Mouse (Mus musculus) activated CD4-positive, CD25-positive, alpha-beta regulatory T cell, adult 9 weeks (primary cell): ENCODE results near the gene 6430531B16Rik. TPM values are rescaled to one million over a fixed set of nuclear protein-coding genes. Genes with fewer than 3 reads are reported as not detected.

ENCODE experiments used
- polyA plus RNA-seq: library from polyadenylated mRNA; unstranded; fragments of 100-300 nt; shearing (Covaris generic); gene quantifications from one replicate; pipeline ENCODE4 v1.2.1, GENCODE M21; 2017

The 6430531B16Rik gene
- 0.24 TPM for polyA plus RNA-seq

DNA sequence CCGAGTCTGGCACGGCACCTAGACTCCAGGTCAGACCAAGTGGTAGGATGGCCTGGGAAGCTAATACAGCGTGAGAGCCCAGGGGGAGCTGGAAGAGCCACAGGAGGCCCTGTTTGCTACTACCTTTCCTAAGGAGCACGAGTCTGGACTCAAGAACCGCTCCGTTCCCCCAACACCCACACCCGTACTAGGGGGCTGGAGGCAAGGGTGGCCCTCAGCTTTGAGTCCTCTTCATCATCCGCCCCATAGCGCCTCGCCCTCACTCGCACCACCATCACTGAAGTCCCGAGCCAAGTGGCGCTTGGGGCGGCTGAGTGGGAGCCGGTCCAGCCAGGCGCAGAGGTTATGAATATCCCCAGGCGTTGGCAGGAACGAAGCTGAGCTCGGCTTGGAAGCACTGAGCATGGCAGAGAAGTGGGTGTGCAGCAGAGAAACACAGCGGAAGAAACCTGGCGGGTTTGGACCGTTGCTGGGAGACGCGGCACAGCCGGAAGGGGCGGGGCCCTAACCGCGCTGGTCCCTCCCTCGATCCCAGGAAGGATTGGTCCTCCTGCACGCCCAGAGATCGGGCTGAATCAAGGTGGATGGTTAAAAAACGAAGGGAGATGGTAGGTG, at the start of gene 6430531B16Rik:
Gene 6430531B16Rik (minus strand): TSS at position 478 of the 615 bp plus-strand sequence.

GRCm38 (mm10) chr7:139992406-139992805, 13.9 kb upstream of the 6430531B16Rik start, which contains the start of gene Adam8:
TSS of gene Adam8 (minus strand) at chr7:139992562.

DNA sequence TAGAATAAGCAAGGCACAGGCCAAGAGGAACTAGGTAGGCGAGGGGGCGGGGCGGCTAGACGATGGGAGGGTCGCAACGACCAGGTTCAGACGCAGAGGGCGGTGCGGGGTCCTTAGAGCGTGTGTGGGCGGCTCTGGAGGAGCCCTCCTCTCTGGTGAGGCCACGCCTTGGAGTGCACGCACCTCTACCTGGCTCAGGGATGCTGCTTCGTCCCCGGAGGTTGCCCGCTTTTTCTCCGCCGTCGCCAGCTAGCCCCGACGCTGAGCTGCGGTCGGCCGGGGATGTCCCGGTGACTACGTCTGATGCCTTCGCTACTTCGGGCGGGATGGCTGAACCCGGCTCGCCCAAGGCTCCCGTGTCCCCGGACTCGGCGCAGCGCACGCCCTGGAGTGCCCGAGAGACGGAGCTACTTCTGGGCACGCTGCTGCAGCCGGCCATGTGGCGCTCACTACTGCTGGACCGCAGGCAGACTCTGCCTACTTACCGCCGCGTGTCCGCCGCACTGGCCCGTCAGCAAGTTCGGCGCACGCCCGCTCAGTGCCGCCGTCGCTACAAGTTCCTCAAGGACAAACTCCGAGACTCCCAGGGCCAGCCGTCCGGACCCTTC, 34.8 kb downstream of the 6430531B16Rik start, which contains the start of gene Utf1:
Gene Utf1 (plus strand): TSS at position 116 of the 608 bp plus-strand sequence.

Other genes with a start within 250 kb of the 6430531B16Rik start
- not detected for gene Adgra1, start 144.6 kb downstream of the 6430531B16Rik start, polyA plus RNA-seq
- gene Kndc1, start 84.1 kb downstream of the 6430531B16Rik start, polyA plus RNA-seq: 0.53 TPM
- gene Utf1, start 35.0 kb downstream of the 6430531B16Rik start, polyA plus RNA-seq: 4.1 TPM
- gene Adam8, start 13.8 kb upstream of the 6430531B16Rik start, polyA plus RNA-seq: 18.0 TPM
- gene Zfp511, start 57.6 kb upstream of the 6430531B16Rik start, polyA plus RNA-seq: 66.2 TPM
- gene Tubgcp2, start 57.9 kb upstream of the 6430531B16Rik start, polyA plus RNA-seq: 34.2 TPM
- gene Msx3, start 70.3 kb upstream of the 6430531B16Rik start, polyA plus RNA-seq: not detected
- gene Caly, start 103.8 kb upstream of the 6430531B16Rik start, polyA plus RNA-seq: not detected
- not detected for gene Prap1, start 114.6 kb upstream of the 6430531B16Rik start, polyA plus RNA-seq
- gene Fuom, start 123.7 kb upstream of the 6430531B16Rik start, polyA plus RNA-seq: 12.2 TPM
- gene Paox, start 137.0 kb upstream of the 6430531B16Rik start, polyA plus RNA-seq: 3.5 TPM
- 60.8 TPM for gene Echs1, start 137.7 kb upstream of the 6430531B16Rik start, polyA plus RNA-seq
- 30.8 TPM for gene Mtg1, start 158.8 kb upstream of the 6430531B16Rik start, polyA plus RNA-seq
- not detected for gene Sprn, start 176.1 kb upstream of the 6430531B16Rik start, polyA plus RNA-seq
- not detected for gene Olfr522, start 186.0 kb upstream of the 6430531B16Rik start, polyA plus RNA-seq
- gene Olfr523, start 194.5 kb upstream of the 6430531B16Rik start, polyA plus RNA-seq: not detected
- not detected for gene Olfr524, start 227.2 kb upstream of the 6430531B16Rik start, polyA plus RNA-seq
- not detected for gene Cd163l1, start 239.5 kb upstream of the 6430531B16Rik start, polyA plus RNA-seq